Mouse (Mus musculus): Measurements from ENCODE around the gene Gadd45b.

Gene Gadd45b

DNA sequence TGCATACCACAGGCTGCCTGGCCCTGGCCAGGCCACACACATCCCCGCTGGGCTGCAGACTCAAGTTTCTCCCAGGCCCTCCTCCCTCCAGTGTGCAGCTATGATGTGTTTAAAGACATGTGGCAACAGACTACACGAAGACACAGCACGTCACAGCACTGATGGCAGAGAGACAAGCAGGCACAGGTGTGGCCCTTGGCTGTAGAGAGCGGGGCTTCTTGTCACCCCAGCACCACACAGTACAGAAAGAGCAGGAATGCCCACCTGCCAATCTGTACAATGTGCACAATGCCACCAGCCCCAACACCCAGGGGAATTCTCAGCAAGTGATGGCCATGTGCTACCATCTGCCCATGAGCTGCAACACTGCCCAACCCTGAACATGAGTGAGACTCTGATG lies 18.5 kb upstream of the Gadd45b start:
- no peak for DNase-seq

DNA sequence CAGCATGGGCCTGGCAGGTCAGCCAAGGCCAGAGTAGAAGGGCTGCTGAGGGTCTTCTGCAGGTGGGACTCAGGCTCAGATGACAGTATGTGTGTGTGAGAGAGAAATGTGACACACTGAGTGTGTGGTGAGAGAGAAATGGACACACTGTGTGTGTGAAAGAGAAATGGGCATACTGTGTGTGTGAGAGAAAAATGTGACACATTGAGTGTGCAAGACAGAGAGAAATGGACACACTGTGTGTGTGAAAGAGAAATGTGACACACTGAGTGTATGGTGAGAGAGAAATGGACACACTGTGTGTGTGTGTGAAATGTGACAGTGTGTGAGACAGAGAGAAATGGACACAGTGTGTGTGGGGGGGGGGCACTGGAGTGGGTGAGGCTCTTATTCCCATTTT lies 18.0 kb upstream of the Gadd45b start:
- DNase-seq, result no peak

- DNase-seq, result no peak
Measured at GRCm38 (mm10) chr10:80913364-80914011, 16.4 kb upstream of the Gadd45b start.

- DNase-seq, result peak; percentile 47 to 72
Measured at GRCm38 (mm10) chr10:80914253-80914656, 15.6 kb upstream of the Gadd45b start.

DNA sequence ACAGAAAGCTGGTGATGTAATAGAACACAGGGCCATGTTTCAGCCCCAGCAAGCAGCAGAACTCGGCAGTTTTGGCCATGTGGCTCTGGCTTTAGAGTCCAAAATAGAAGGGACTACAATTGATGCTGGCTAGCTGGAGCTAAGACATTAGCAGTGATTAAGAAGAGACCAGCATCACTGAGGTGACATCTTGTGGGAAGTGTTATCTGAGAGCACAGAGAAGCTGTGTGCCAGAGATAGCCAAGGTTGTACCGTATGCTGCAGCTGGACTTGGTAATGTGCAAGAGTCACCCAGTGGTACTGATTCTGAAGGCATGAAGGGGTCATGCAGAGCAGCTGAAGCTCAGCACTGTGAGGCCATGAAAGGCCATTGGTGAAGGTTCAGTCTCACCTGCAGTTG lies 14.6 kb upstream of the Gadd45b start:
- no peak for DNase-seq

DNA sequence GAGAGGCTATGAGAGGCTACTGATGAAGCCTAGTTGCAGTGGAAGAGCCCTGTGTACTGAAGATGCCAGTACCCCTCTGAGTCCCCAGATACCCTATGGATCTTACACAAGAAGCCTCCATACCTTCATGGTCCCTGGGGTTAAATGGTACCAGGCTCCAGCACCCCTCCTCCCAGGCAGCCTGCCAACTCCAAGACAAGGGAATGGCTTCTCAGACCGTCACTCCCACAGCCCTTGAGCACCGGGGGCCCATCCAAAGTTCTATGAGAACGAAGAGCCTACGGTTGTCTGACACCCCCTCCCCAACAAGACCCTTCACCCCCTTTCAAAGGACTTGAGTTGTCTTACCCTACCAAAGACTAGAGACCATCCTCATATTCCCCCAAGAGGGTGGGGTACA lies 14.1 kb upstream of the Gadd45b start:
- DNase-seq, result no peak

- no peak for DNase-seq
Measured at GRCm38 (mm10) chr10:80917336-80917778, 12.5 kb upstream of the Gadd45b start.

DNA sequence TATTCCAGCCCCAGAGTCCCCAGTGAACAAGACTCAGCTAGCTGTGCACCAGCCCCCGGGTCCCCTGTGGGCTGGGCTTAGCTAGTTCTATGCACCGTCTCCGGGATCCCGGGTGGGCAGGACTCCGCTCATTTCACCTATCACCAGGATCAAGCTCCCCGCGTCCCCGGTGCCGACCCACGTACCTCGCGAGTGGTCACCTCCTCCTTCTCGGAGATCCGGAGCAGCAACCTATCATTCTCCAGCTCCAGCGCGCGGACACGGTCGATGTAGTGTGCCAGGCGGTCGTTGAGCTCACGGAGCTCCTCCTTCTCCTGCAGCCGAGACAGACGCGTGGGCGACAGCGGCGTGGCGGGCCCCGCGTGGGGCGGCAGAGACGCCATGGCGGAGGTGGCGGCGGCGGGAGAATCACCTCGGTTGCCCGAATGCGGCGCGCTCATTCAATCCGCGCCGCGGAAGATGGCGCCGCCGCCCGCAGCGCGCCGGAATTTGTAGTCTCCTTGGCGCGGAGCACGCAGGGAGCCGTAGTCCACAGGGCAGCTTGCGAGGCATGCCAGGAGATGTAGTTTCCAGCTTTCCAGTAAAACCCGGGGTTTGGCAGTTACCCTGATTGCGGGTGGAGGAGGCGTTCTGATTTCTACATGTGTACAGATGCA lies 12.0 kb upstream of the Gadd45b start, which contains the start of gene Lmnb2:
TSS of gene Lmnb2 (minus strand) at position 467 of the 656 bp plus-strand sequence.
- DNase-seq, result peak; percentile 60 to 65

- DNase-seq, result no peak
Measured at GRCm38 (mm10) chr10:80921923-80922322, 8.0 kb upstream of the Gadd45b start.

- DNase-seq, result no peak
Measured at GRCm38 (mm10) chr10:80925472-80925871, 4.4 kb upstream of the Gadd45b start.

GRCm38 (mm10) chr10:80928586-80929298 lies 1.1 kb upstream of the Gadd45b start:
- peak; percentile 89 to 90 for DNase-seq

GRCm38 (mm10) chr10:80930361-80931152 lies 684 bp downstream of the Gadd45b start:
- DNase-seq, result peak; percentile 50 to 70

DNA sequence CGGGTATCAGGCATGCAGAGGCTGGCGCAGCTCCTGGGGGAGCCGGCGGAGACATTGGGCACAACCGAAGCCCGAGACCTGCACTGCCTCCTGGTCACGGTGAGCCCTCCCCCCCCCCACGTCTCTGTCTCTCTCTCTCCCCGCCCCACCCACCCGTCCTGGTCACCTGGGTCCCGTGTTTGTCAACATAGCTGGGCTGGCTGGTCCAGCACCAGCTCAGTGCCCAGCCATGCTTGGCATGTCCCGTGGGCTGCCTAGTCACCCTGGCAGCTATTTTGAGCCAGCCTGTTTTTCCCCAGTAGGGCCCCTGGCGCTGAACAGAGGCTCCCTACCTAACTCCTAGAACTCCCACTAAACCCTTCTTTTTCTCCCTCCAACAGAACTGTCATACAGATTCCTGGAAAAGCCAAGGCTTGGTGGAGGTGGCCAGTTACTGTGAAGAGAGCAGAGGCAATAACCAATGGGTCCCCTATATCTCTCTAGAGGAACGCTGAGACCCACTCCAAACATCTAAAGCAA lies 1.3 kb downstream of the Gadd45b start:
- no peak for DNase-seq

DNA sequence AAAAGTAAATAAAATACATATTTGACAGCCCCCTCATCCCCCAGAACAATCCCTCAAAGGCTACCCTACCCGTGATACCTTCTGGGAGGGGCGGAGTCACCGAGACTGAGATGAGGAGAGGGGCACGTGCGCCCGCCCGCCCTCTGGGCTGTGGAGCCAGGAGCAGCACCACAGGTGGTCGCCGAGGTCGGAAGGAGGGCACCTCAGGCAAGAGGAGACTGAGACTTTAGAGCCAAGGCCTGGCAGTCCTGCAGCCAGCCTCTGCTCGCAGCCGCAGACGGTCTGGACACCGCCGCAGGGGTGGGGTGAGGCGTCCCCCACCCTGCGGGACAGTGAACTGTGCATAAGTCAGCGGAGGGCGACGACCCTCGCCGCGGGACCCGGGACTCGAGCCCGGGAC lies 1.8 kb downstream of the Gadd45b start:
- peak; percentile 31 to 64 for DNase-seq

- no peak for DNase-seq
Measured at GRCm38 (mm10) chr10:80932206-80932605, 2.3 kb downstream of the Gadd45b start.

DNA sequence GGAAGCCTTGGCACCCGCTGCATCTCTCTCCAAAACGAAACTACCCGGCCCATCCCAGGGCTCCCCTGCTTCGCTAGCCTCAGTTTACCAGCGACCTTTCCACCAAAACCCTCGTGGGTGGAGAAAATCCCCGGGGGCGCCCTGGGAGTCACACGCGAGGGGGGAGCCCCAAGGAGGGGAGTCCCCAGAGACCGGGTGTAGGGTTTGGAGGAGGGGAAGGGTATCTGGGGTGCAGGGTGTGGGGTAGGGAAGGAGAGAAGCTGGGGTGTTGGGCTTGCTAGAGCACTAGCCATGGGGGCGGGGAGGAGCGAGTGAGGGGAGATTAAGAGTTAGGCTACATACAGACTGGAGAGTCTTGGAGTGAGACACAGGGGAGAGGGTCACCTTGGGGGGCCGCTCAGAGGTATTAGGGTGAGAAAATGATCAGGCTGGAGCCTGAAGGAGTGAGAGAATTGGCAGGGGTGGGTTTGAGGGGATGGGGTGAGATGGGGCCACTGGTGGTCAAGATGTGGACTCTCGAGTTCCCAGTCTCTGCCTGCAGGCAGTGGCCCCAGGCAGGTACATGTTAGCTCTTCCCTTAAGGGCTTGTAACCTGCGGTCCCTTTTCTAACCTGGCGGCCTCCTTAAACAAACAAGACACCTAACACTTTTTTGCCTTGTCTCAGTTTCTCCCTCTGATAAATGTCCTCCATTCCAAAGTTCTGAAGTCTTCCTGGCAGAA lies 3.0 kb downstream of the Gadd45b start:
- DNase-seq, result peak in 1 of 2 experiments; percentile 35

GRCm38 (mm10) chr10:80933421-80933979 lies 3.6 kb downstream of the Gadd45b start:
- peak in 1 of 2 experiments; percentile 33 for DNase-seq

DNA sequence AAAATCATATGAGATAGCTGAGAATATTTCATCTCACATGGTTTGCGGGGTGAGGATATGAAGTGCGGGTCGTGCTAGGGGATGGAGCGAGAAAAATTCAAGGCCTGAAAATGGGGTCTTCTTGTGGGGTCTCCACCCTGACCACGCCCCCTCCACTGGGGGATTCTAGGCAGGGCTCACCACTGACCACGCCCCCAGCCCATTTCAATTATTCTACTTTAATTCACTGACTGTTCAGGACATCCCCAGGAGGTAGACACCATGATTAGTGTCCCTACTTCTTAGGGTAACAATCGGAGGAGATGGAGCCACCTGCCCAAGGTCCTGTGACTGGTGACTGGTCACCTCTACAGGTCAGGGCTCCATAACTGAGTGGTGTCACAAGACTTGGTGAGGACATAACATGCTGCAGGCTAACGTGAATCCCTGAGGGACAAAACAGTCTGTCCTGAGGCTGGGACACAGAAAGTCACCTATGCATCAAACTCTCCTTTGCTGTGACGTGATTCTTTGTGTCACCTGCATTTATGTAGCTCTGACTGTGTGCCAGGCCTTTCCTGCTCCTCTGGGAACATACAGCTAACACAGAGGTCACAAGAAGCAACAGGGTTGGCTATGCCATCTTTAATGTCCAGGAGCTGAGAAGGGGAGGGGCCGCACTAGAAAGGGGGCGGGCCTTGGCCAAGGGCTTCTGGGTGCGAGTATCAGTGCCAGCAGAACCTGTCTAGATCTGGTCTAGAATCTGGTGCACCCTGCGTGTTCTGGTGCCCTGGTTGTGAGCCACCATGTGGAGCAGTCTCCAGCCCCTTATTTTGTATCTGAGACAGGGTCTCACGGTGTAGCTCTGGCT lies 4.5 kb downstream of the Gadd45b start:
- no peak for DNase-seq

DNA sequence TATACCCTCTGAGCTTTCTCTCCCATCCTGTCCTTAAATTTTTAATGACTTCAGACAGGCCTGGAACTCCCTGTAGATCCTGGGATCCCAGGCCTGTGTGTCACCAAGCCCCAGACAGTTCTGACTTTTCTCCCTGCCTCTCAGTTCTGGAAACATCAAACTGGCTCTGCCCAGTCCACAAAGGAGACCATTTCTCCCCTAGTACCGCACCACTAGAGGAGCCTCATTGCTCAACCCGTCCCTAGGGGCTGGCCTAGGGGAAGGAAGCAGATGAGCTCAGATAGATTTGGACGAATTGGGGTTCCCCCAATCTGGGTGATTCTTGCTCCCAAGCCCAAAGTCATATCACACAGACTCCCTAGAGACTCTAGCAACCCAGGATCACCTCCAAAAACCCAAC lies 5.4 kb downstream of the Gadd45b start:
- no peak for DNase-seq

- no peak for DNase-seq
Measured at GRCm38 (mm10) chr10:80935698-80936097, 5.8 kb downstream of the Gadd45b start.
